Mouse (Mus musculus) cerebellum, adult 18-20 months (tissue): ENCODE measurements around the gene Dgkz.
A peak's percentile ranks its signal among the peaks of the same experiment; 100 is the strongest.

Experiments used
- DNase-seq, 2 experiments: peaks; one replicate each; pipeline ENCODE4 v3.0.0; 2021

The Dgkz gene

GRCm38 (mm10) chr2:91934016-91934415 lies 41.6 kb downstream of the Dgkz start:
- no peak for DNase-seq

- DNase-seq: peak; percentile 80 to 87
These were observed 42.2 kb downstream of the Dgkz start for GRCm38 (mm10) chr2:91933471-91933870.

- DNase-seq: peak; percentile 67 to 75
These were observed 42.8 kb downstream of the Dgkz start for GRCm38 (mm10) chr2:91932737-91933350.

- DNase-seq: peak in 1 of 2 experiments; percentile 29
These were observed 43.4 kb downstream of the Dgkz start, which contains the start of gene Mdk for GRCm38 (mm10) chr2:91932160-91932711. TSS of gene Mdk (minus strand) at chr2:91932297.

GRCm38 (mm10) chr2:91931328-91932159 lies 44.1 kb downstream of the Dgkz start:
- DNase-seq: peak; percentile 34 to 42

- DNase-seq: peak in 1 of 2 experiments; percentile 32
These were observed 44.8 kb downstream of the Dgkz start for GRCm38 (mm10) chr2:91930761-91931291.

- DNase-seq: peak; percentile 77 to 79
These were observed 45.7 kb downstream of the Dgkz start for GRCm38 (mm10) chr2:91929936-91930335.

- no peak for DNase-seq
These were observed 46.2 kb downstream of the Dgkz start for GRCm38 (mm10) chr2:91929455-91929854.

GRCm38 (mm10) chr2:91928534-91929350 lies 46.9 kb downstream of the Dgkz start:
- peak; percentile 50 to 58 for DNase-seq

- peak; percentile 87 to 88 for DNase-seq
These were observed 47.7 kb downstream of the Dgkz start for GRCm38 (mm10) chr2:91927826-91928533.

GRCm38 (mm10) chr2:91926949-91927348 lies 48.7 kb downstream of the Dgkz start, which contains the start of gene Chrm4:
TSS of gene Chrm4 (plus strand) at chr2:91927249.
- no peak for DNase-seq

GRCm38 (mm10) chr2:91925442-91925841 lies 50.2 kb downstream of the Dgkz start:
- DNase-seq: no peak

GRCm38 (mm10) chr2:91924726-91925125 lies 50.9 kb downstream of the Dgkz start:
- DNase-seq: no peak

GRCm38 (mm10) chr2:91923415-91924337 lies 52.0 kb downstream of the Dgkz start:
- peak; percentile 75 to 80 for DNase-seq

- peak in 1 of 2 experiments; percentile 14 for DNase-seq
These were observed 52.9 kb downstream of the Dgkz start for GRCm38 (mm10) chr2:91922586-91923414.

GRCm38 (mm10) chr2:91921790-91922570 lies 53.7 kb downstream of the Dgkz start:
- DNase-seq: peak; percentile 48 to 64

GRCm38 (mm10) chr2:91921181-91921789 lies 54.4 kb downstream of the Dgkz start:
- no peak for DNase-seq

GRCm38 (mm10) chr2:91920130-91920529 lies 55.5 kb downstream of the Dgkz start:
- DNase-seq: no peak
